Mouse (Mus musculus) kidney, adult 2 months (tissue): ENCODE measurements around the gene Aplp1.

Experiments
- CTCF ChIP-seq: fragments of 200-500 bp; conservative IDR thresholded peaks from 2 replicates; pipeline ENCODE4 v1.5.1; 2011; ENCODE audit warnings: low read depth, mild to moderate bottlenecking, control low read depth, low read length, moderate library complexity, mixed read lengths; ENCODE audit not compliant: insufficient read depth, insufficient read length
- POLR2A ChIP-seq: fragments of 200-500 bp; IDR thresholded peaks from one replicate; pipeline ENCODE4 v1.6.1; 2011; ENCODE audit warnings: low read depth, low read length, control low read depth

- TF ChIP-seq CTCF, result peak; percentile 74
- no peak for TF ChIP-seq POLR2A
Observed at GRCm38 (mm10) chr7:30472411-30472810, 27.1 kb upstream of the Aplp1 start.
